Mouse (Mus musculus) spleen, postnatal 10 days (tissue): ENCODE measurements at regions not wholly inside any gene's neighbourhood (a gene's known extent, or its start where the extent isn't known, plus 50 kb on each side); places are given as distances from the start of the nearest gene placed in this dataset.

Source experiments
- DNase-seq, 2 experiments: peaks; one replicate each; pipeline ENCODE4 v3.0.0; 2021 to 2022; ENCODE audit warnings: low spot score in 2 of 2

DNA sequence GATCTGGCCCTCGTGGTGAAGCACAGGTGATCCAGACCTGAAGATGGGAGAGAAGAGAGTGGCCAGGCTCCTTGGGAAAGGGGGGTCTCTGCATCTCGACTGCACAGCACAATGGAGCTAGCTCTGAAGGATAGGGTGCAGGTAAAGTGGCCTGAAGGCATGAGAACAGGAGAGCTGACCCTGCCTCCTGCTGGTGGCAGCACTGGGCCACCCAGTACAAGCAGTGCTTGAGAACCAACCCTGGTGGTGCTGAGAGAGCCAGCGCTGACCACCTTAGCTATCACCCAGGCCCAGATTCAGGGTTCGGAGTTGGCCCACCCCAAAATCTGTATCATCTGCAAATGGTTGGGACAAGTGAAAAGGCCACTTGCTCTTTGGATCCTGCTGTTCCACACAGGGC is 66.2 kb downstream of the A730009L09Rik start:
- no peak for DNase-seq

- DNase-seq: peak in 1 of 2 experiments; percentile 28
These were observed 68.4 kb downstream of the A730009L09Rik start for GRCm38 (mm10) chr16:84583323-84583722.

DNA sequence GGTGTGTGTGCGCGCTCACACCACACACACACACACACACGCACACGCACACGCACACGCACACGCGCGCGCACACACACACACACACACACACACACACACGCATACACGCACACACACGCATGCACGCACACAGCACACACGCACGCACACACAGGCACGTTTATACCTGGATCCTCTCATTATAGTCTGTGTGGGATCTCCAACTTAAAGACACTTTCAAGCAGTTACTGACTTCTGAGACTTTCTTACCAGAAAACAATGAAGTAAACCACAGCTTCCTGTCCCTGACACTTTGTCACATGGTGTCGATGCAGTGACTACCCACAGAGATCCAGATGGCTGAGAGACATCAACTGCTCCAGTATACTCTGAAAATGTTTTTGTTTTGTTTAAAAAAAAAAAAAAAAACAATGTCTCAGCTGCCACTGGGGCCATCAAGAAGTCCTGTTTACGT is 68.9 kb downstream of the A730009L09Rik start:
- DNase-seq: peak in 1 of 2 experiments; percentile 27

DNA sequence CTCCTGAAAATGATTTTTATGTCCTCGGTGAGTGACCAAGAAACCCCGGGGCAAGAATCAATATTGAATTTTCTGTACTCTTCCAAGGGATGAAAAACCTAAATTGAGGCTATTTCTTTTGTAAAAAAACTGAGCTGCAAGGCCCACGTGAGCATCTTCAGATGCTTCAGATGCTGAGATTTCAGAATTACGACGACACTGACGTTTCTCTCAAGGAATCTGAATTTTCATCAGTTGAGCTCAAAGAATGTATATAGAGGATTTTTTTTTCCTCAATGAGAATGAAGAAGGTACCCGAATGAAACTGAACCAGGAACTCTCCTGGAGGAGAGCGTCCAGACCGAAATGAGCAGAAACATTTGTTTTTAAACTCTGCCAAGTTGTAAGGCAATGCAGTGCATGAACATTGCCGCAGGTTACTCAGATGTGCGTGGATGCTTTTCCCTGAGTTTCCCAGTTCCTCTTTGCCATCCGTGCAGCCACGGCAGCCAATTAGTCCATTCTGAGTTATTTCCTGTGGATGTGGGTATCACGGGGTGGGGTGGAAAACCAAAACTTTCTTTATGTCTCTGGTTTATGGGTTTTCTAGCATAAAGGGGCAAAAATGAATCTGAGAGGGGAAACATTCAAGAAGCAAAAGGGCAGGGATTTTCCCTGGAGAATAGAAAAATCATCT is 69.9 kb downstream of the A730009L09Rik start:
- no peak for DNase-seq

DNA sequence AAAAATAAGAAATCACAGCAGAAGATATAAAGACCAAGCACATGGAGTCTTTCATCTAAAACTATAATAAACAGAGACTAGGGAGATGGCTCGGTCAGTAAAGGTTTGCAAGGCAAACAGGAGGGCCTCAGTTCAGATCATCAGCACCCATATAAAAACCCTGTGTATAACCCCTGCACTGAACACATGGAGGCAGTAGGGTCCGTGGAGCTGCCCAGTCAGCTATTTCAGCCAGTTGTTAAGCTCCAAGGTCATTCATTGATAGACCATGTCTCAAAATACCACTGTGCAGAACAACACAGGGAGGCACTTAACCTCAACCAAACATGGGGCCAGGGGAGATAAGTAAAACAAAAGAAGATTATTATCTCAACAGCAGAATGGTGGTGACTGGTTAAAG is 78.1 kb downstream of the A730009L09Rik start:
- DNase-seq: no peak

DNA sequence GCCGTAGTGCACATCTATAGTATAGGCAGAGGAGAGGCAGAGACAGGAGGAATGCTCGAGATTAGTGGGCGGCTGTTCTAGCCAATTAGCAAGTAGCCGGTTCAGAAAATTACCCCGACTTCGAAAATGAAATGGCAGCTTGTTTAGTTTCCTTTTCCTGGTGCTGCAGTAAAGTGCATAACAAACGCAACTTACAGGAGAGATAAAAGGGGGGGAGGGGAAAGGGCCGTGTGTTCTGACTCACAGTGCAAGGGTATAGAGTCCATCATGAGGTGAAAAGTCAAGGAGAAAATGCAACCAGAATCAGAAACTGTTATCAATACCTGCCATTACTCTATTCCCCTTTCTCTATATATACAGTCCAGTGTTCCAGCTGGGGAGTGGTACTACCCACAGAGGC is 88.0 kb downstream of the A730009L09Rik start:
- DNase-seq: no peak

DNA sequence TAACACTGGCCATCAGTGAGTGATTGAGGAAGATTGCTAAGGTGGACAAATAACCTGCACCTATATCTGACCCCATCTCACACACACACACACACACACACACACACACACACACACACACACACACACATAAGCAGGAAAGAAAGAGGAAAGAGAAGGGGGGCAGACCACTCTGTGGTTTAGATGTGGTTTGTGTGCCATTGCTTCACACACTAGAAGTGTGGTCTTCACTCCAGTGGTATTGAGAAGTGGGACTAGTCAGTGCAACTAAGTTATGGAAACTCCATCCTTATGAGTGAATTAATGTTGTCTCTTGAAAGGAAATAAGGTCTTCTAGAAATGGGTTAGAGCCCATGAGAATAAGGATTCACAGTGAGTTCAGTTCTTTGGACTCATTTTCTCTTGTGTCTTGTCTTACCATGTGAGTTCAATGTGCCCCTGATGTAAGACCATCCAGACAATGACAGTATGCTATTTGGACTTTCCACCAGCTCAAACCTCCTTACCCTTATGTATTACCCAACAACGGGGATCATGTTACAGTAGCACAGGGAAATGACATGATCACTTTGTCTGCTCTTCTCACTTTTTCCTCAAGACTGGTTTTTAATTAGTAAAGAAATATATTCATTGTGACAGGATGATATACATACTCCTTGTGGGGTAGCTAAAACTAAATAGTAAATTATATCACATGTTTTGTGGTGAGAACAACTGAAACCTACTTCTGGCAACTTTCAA is 88.7 kb downstream of the A730009L09Rik start:
- DNase-seq: no peak

DNA sequence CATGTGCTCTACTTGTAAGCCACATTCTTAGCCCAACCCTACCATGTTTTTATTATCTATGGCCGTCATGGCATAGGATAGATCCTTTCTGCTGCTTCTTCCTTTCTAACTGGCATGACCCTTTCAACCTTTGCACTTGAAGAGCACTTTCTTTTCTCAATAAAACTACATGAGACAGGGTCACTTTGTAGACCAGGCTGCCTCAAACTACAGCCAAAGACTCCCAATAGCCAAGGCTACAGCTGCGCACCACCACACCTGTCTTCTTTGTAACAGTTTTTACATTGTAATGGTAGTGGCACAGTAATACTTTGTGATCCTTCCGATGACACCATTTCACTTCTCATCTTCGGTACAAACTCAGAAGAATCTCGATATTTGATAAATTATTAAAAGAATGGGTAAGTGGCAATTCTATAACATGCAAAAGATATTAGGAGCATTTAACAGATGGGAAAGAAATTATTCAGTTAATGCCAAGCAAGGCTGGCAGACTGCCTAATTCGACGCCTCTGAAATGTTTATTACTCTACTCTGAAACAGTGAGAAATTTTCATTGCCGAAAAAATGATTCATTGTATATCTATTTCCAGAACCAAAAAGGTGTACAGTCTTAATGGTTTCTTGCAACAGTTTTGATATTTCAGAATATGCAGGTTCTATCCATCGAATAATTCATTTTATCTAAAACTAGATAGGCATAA is 89.5 kb downstream of the A730009L09Rik start:
- no peak for DNase-seq

DNA sequence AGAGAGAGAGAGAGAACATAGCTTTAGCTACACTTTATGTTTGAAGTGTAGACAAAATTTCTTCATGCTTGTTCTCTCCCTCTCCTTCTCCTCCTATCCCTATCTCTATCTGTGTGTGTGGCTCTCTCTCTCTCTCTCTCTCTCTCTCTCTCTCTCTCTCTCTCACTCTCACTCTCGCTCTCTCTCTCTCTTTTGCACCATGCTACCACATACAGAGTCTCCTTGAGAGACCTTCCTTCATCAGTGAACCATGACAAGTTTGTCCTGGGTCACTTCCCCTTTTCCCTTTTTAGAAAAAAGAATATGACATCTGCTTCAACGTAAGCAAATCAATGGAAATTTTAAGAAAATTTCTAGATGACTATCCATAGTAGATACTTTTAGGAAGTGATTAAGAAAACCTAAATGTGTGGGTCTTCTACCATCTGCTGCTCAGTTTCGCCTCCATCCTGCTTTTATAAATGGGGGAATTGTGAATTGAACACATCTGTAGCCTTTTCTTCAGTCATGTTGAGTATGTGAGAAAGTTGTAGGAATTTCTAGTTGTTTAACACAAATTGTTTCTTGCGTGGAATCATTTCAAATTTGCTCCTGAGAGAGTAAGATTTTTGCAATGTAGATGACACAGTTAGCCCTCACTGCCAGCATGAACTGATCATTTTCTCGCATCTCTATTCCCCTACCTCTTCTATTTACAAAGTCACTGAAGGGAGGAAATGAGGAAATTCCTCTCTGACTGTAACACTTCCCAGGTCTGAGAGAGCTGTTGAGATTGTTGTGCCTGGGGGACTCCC is 91.3 kb downstream of the A730009L09Rik start:
- DNase-seq: no peak

DNA sequence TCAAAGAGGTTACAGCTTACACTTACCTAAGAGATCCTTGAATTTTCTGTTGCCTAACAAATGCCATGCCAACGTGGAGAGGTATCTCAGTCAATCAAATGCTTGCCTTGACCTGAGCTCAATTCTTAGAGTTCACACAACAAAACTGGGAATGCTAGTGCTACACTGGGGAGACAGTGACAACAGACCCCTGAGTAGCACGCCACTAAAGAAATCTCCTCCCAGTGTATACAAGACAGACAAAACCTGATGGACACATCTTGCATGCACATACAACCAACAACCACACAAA is 91.8 kb downstream of the A730009L09Rik start:
- DNase-seq: no peak

GRCm38 (mm10) chr16:84607503-84607902 is 92.6 kb downstream of the A730009L09Rik start:
- no peak for DNase-seq

- no peak for DNase-seq
These were observed 100.8 kb downstream of the A730009L09Rik start for GRCm38 (mm10) chr16:84615683-84616082.

DNA sequence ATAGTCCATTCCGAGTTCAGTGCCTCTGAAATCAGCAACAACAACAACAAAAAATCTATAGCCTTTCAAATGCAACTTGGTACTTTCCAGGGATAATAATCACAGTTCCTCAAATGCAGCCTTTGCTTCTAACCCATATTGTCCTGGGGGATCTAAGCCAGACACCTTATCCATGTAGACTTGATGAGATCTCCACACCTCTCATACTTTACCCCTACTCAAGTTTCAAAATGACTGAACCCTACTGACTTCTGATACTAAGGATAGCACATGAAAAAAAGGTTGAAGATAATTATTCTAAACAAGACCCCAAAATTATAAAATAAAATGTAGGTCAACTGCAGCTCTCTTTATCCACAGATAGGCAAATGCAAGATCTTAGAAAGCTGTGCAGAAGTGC is 101.2 kb downstream of the A730009L09Rik start:
- DNase-seq: no peak

DNA sequence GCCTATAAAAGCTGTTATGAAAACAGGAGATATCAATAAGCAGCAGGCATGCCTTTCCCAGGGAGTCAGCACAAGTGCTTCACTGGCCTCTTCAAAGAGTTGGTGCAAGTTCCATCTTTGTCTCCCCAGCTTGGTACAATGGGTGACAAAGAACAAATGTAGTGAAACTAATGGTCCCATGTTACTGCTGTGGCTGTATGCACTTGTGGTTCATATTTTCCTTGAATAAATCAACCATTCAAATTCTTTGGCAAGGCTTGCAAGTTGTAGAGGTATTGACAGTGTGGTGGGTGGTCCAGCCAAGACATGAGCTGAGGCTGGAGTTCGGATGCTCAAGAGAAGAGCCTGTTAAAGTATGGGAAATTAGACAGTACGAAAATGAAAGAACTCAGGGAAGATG is 103.5 kb downstream of the A730009L09Rik start:
- no peak for DNase-seq

DNA sequence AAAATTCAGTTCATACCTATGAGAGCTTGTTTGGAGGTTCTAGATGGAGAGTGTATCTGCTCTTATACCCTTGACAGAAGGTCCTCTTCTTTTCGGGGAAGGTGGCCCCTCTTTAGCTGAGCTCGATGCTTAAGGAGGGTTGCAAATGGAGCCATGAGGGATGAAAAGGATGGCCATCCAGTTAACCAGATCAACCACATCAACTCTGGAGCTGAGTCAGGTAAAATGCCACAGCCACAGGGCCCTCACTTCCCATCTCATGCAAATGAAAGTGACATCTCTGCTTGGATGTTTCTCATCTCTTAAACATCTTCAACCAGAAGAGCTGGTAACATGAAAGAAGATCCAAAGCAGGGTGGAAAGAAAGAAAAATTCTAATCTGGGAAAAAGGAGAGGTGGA is 105.0 kb downstream of the A730009L09Rik start:
- DNase-seq: no peak

DNA sequence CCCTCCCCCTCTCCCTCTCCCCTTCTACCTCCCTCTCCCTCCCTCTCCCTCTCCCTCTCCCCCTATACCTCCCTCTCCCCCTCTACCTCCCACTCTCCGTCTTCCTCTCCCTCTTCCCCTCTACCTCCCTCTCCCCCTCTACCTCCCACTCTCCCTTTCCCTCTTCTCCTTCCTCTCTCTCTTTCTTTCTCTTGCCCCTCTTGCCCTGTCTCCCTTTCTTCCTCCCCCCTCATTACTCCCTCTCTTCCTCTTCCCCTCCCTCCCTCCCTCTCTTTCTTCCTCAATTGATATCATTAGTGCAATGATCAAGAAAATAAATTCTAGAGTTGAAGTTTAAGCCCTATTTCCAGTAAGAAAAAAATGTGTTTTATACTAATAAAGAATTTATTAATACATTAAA is 105.9 kb downstream of the A730009L09Rik start:
- no peak for DNase-seq

- DNase-seq: peak in 1 of 2 experiments; percentile 21
These were observed 106.5 kb downstream of the A730009L09Rik start for GRCm38 (mm10) chr16:84621300-84622031.

- DNase-seq: no peak
These were observed 108.6 kb downstream of the A730009L09Rik start for GRCm38 (mm10) chr16:84623346-84624085.

GRCm38 (mm10) chr16:84624443-84625109 is 109.7 kb downstream of the A730009L09Rik start:
- no peak for DNase-seq

DNA sequence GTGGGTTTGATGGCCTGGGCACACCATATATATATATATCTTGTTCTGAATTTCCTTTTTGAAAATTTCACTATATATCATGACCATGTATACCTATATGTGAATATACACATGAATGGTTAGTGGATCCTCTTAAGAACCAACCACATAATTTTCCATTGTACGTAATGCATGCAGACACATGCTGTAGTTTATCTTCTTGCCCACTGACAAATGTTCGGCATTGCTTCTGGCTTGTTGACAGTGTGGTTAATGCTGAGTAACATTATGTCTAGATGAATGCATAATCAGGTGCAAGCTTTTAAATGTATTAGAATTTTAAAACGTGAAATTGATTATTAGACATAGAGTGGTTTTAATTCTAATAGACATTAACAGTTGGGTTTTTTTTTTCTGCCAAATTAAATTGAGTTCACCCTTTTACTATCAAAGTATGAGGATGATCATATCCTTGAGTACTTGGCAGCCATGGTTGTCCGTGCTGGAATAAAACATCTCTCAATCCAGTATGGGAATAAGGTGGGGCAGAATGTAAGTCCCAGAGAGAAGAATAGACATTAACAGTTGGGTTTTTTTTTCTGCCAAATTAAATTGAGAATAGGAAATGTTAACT is 110.3 kb downstream of the A730009L09Rik start:
- DNase-seq: no peak
